Mouse (Mus musculus) embryo, embryonic 10.5 days (tissue): ENCODE measurements at regions not wholly inside any gene's neighbourhood (a gene's known extent, or its start where the extent isn't known, plus 50 kb on each side); places are given as distances from the start of the nearest gene placed in this dataset.

Experiments
- DNase-seq: peaks from one replicate; pipeline ENCODE4 v3.0.0-alpha.2; 2015; ENCODE audit warnings: low spot score

- no peak for DNase-seq
Observed at GRCm38 (mm10) chr13:115231981-115232380, 130.2 kb upstream of the Itga1 start.

- DNase-seq = peak; percentile 91
Observed at GRCm38 (mm10) chr13:115230494-115230893, 128.7 kb upstream of the Itga1 start.

- DNase-seq = no peak
Observed at GRCm38 (mm10) chr13:115226824-115227223, 125.1 kb upstream of the Itga1 start.

- no peak for DNase-seq
Observed at GRCm38 (mm10) chr13:115219701-115220100, 117.9 kb upstream of the Itga1 start.

- no peak for DNase-seq
Observed at GRCm38 (mm10) chr13:115211285-115211684, 109.5 kb upstream of the Itga1 start.

GRCm38 (mm10) chr13:115210643-115211208, 109.0 kb upstream of the Itga1 start:
- no peak for DNase-seq

GRCm38 (mm10) chr13:115209402-115210192, 107.8 kb upstream of the Itga1 start:
- DNase-seq = no peak

GRCm38 (mm10) chr13:115206723-115207122, 105.0 kb upstream of the Itga1 start:
- no peak for DNase-seq

GRCm38 (mm10) chr13:115199166-115199565, 97.4 kb upstream of the Itga1 start:
- DNase-seq = peak; percentile 5

- no peak for DNase-seq
Observed at GRCm38 (mm10) chr13:115188066-115188465, 86.3 kb upstream of the Itga1 start.

GRCm38 (mm10) chr13:115187356-115187755, 85.6 kb upstream of the Itga1 start:
- DNase-seq = no peak

- no peak for DNase-seq
Observed at GRCm38 (mm10) chr13:115182211-115182870, 80.6 kb upstream of the Itga1 start.

GRCm38 (mm10) chr13:115178175-115178917, 76.6 kb upstream of the Itga1 start:
- no peak for DNase-seq

GRCm38 (mm10) chr13:115171347-115172062, 69.7 kb upstream of the Itga1 start:
- no peak for DNase-seq

- no peak for DNase-seq
Observed at GRCm38 (mm10) chr13:115165981-115166380, 64.2 kb upstream of the Itga1 start.

GRCm38 (mm10) chr13:115162689-115163413, 61.1 kb upstream of the Itga1 start:
- no peak for DNase-seq

- DNase-seq = no peak
Observed at GRCm38 (mm10) chr13:115159386-115159785, 57.6 kb upstream of the Itga1 start.
